Mouse (Mus musculus): ENCODE data around the gene Ptprm. TPM values are rescaled to one million over a fixed set of nuclear protein-coding genes. Genes with fewer than 3 reads are reported as not detected.

Ptprm gene
- total and polyA plus RNA-seq, 3 experiments: not detected

GRCm38 (mm10) chr17:67193728-67194127 lies 160.5 kb downstream of the Ptprm start:
- no peaks in the 10 kb centered on the region for H3K9me3 ChIP-seq (replicated peaks; ENCODE audit: insufficient read depth, low read length)
- H3K36me3 ChIP-seq (ENCODE audit: control insufficient read depth in 1 of 2, insufficient read depth in 2 of 2, low read length in 2 of 2): no peaks in the 10 kb centered on the region
- no peak for DNase-seq (ENCODE audit: low read depth, low spot score)
- H3K79me2 ChIP-seq (ENCODE audit: control insufficient read depth, insufficient read depth, low read length, poor library complexity): no peaks in the 10 kb centered on the region
- H3K4me3 ChIP-seq (ENCODE audit: control insufficient read depth in 1 of 2, insufficient read depth in 1 of 2, low read depth in 2 of 2, low read length in 2 of 2): no peak overlapping the region
- H3K27ac ChIP-seq (ENCODE audit: control insufficient read depth, low read depth, low read length): no peak overlapping the region
- TF ChIP-seq TAL1 (IDR thresholded peaks at IDR 0.05; ENCODE audit: low read length) (no peak), ZMIZ1 (IDR thresholded peaks at IDR 0.05; ENCODE audit: low read depth, low read length) (no peak), MYB (IDR thresholded peaks at IDR 0.05; ENCODE audit: low read depth, low read length) (no peak), USF2 (IDR thresholded peaks at IDR 0.05; ENCODE audit: borderline replicate concordance in 1 of 2, insufficient read depth in 1 of 2, low read depth in 1 of 2, low read length in 2 of 2) (no peak), GATA1 (IDR thresholded peaks at IDR 0.05; ENCODE audit: low read depth, low read length) (no peak), ZNF384 (IDR thresholded peaks at IDR 0.05; ENCODE audit: low read depth, low read length) (no peak), MAFK (IDR thresholded peaks at IDR 0.05; ENCODE audit: borderline replicate concordance, low read depth, low read length) (no peak), BHLHE40 (IDR thresholded peaks at IDR 0.05; ENCODE audit: borderline replicate concordance, low read depth, low read length) (no peak), CHD2 (IDR thresholded peaks at IDR 0.05; ENCODE audit: low read length) (no peak), MAX (IDR thresholded peaks at IDR 0.05; ENCODE audit: low read length) (no peak), KAT2A (conservative IDR thresholded peaks at IDR 0.05; ENCODE audit: low read depth, low read length) (no peak), CTCF (IDR thresholded peaks at IDR 0.05 in 2 of 3, conservative IDR thresholded peaks at IDR 0.05 in 1 of 3; ENCODE audit: control insufficient read depth in 1 of 3, insufficient read depth in 1 of 3, low read depth in 2 of 3, low read length in 3 of 3, poor library complexity in 1 of 3, severe bottlenecking in 1 of 3) (no peak)
- no peaks in the 10 kb centered on the region for H3K4me1 ChIP-seq (ENCODE audit: control insufficient read depth in 1 of 2, insufficient read depth in 2 of 2, low read length in 2 of 2)
- H3K27me3 ChIP-seq (ENCODE audit: control insufficient read depth in 1 of 2, insufficient read depth in 2 of 2, low read length in 2 of 2): no peaks in the 10 kb centered on the region
- H3K9ac ChIP-seq (ENCODE audit: control insufficient read depth, low read depth, low read length, poor library complexity, severe bottlenecking): no peak overlapping the region

- no peaks in the 10 kb centered on the region for H3K9me3 ChIP-seq (replicated peaks; ENCODE audit: insufficient read depth, low read length)
- H3K4me3 ChIP-seq (ENCODE audit: control insufficient read depth in 1 of 2, insufficient read depth in 1 of 2, low read depth in 2 of 2, low read length in 2 of 2): no peak overlapping the region
- H3K27ac ChIP-seq (ENCODE audit: control insufficient read depth, low read depth, low read length): no peak overlapping the region
- H3K36me3 ChIP-seq (ENCODE audit: control insufficient read depth in 1 of 2, insufficient read depth in 2 of 2, low read length in 2 of 2): no peaks in the 10 kb centered on the region
- H3K79me2 ChIP-seq (ENCODE audit: control insufficient read depth, insufficient read depth, low read length, poor library complexity): no peaks in the 10 kb centered on the region
- no peak for TF ChIP-seq MYB (IDR thresholded peaks at IDR 0.05; ENCODE audit: low read depth, low read length)
- no peak for TF ChIP-seq MEF2A (IDR thresholded peaks at IDR 0.05; ENCODE audit: extremely low read depth, insufficient replicate concordance, low read depth, low read length, poor library complexity, severe bottlenecking)
- no peak for TF ChIP-seq MAFK (IDR thresholded peaks at IDR 0.05; ENCODE audit: borderline replicate concordance, low read depth, low read length)
- TF ChIP-seq SMC3 (IDR thresholded peaks at IDR 0.05; ENCODE audit: low read depth, low read length): no peak
- TF ChIP-seq RCOR1 (IDR thresholded peaks at IDR 0.05; ENCODE audit: low read depth, low read length): no peak
- no peak for TF ChIP-seq BHLHE40 (IDR thresholded peaks at IDR 0.05; ENCODE audit: borderline replicate concordance, low read depth, low read length)
- no peak for TF ChIP-seq POLR2AphosphoS2 (IDR thresholded peaks at IDR 0.05; ENCODE audit: low read length)
- TF ChIP-seq POLR2AphosphoS5 (IDR thresholded peaks at IDR 0.05; ENCODE audit: borderline replicate concordance, low read depth, low read length): no peak
- no peak for TF ChIP-seq MAZ (IDR thresholded peaks at IDR 0.05; ENCODE audit: low read depth, low read length)
- TF ChIP-seq NRF1 (IDR thresholded peaks at IDR 0.05; ENCODE audit: insufficient read depth, low read depth, low read length, poor library complexity, severe bottlenecking): no peak
- no peak for DNase-seq (ENCODE audit: low read depth, low spot score)
- H3K4me1 ChIP-seq (ENCODE audit: control insufficient read depth in 1 of 2, insufficient read depth in 2 of 2, low read length in 2 of 2): no peaks in the 10 kb centered on the region
- H3K27me3 ChIP-seq (ENCODE audit: control insufficient read depth in 1 of 2, insufficient read depth in 2 of 2, low read length in 2 of 2): no peaks in the 10 kb centered on the region
- H3K9ac ChIP-seq (ENCODE audit: control insufficient read depth, low read depth, low read length, poor library complexity, severe bottlenecking): no peak overlapping the region
Measured at GRCm38 (mm10) chr17:67188514-67188913, 165.7 kb downstream of the Ptprm start.
